Mouse (Mus musculus) kidney, postnatal 0 days (tissue): ENCODE measurements around the gene Stk11. TPM values are rescaled to one million over a fixed set of nuclear protein-coding genes. Genes with fewer than 3 reads are reported as not detected.

ENCODE experiments used
- ATAC-seq: fragments of 200-750 bp; cut with Nextera tagmentation; replicated peaks from 2 replicates; pipeline ENCODE4 v1.8.0; 2017; ENCODE audit warnings: low read depth, moderate number of reproducible peaks, moderate TSS enrichment, moderate library complexity; ENCODE audit not compliant: low FRiP score
- DNase-seq: peaks from one replicate; pipeline ENCODE4 v3.0.0-alpha.2; 2016; ENCODE audit warnings: low spot score
- H3K27ac ChIP-seq: fragments of 300-500 bp; sonication (generic); 2 replicates; pipeline ENCODE4 v1.5.1; 2014; ENCODE audit warnings: mild to moderate bottlenecking
- H3K27me3 ChIP-seq: fragments of 300-500 bp; sonication (generic); 2 replicates; pipeline ENCODE4 v1.6.1; 2014; ENCODE audit warnings: low read length, mixed read lengths; ENCODE audit not compliant: insufficient read depth
- H3K36me3 ChIP-seq: fragments of 300-500 bp; sonication (generic); 2 replicates; pipeline ENCODE4 v1.6.1; 2014; ENCODE audit warnings: low read length, mixed read lengths; ENCODE audit not compliant: insufficient read depth
- H3K4me1 ChIP-seq: fragments of 300-500 bp; sonication (generic); replicated peaks from 2 replicates; pipeline ENCODE4 v1.6.1; 2014; ENCODE audit warnings: antibody characterized with exemption, low read length, mixed read lengths; ENCODE audit not compliant: insufficient read depth
- H3K4me2 ChIP-seq: fragments of 300-500 bp; sonication (generic); 2 replicates; pipeline ENCODE4 v1.6.1; 2014; ENCODE audit warnings: mild to moderate bottlenecking, low read length, moderate library complexity, mixed read lengths
- H3K4me3 ChIP-seq: fragments of 300-500 bp; sonication (generic); replicated peaks from 2 replicates; pipeline ENCODE4 v1.5.1; 2014; ENCODE audit warnings: low read depth, low read length
- H3K9ac ChIP-seq: fragments of 300-500 bp; sonication (generic); 2 replicates; pipeline ENCODE4 v1.6.1; 2014; ENCODE audit warnings: low read depth, low read length
- H3K9me3 ChIP-seq: fragments of 300-500 bp; sonication (generic); replicated peaks from 2 replicates; pipeline ENCODE4 v1.6.1; 2016; ENCODE audit warnings: low read length, inconsistent platforms, mixed read lengths
- CTCF ChIP-seq: IDR thresholded peaks from 2 replicates; pipeline ENCODE4 v1.5.1; 2016; ENCODE audit warnings: antibody characterized with exemption, low read depth, mild to moderate bottlenecking, moderate library complexity
- WGBS: fragments of 180-500 bp; shearing (Covaris S2); extraction: QIAGEN DNeasy Blood & Tissue Kit; methylation state at CpG from one replicate; pipeline ENCODE4 v1.1.7; 2014; 5-methylcytosine and 5-hydroxymethylcytosine counted together
- polyA plus RNA-seq: library from polyadenylated mRNA; unstranded; fragments of >200 nt; fragmentation: Nextera tagmentation; extraction: Ambion mirVana; gene quantifications from 2 replicates; pipeline ENCODE4 v1.2.1, GENCODE M21; 2015

Gene Stk11
- polyA plus RNA-seq, 1 experiment from 2014 or later = 14.2 TPM

DNA sequence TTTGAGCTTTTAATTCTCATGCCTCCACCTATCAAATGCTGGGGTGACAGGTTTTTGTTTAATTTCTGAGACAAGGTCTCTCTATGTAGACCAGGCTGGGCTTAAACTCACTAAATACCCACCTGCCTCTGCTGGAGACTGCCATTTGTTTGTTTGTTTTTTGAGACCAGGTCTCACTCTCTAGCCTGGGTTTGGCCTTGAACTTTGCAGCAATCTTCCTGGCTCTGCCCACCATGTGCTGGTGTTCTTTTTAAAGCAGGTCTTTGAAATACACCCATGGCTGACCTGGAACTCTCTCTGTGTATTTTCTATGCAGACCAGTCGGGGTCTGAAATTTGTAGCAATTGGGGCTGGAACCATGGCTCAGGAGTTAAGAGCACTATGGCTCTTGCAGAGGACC, 20.0 kb downstream of the Stk11 start:
- Histone ChIP-seq H3K4me2 (no peak overlapping the region), H3K4me1 (peaks cover 30% of the 10 kb centered on the region; the same call in 1 of the 2 replicates), H3K9me3 (no peaks in the 10 kb centered on the region), H3K27me3 (no peaks in the 10 kb centered on the region), H3K27ac (no peak overlapping the region), H3K4me3 (no peak overlapping the region), H3K9ac (no peak overlapping the region), H3K36me3 (no peaks in the 10 kb centered on the region)
- no peak for TF ChIP-seq CTCF
- ATAC-seq (no peak), DNase-seq (no peak)
- 93% methylated on average over 1 of the region's 1 CpGs for WGBS

DNA sequence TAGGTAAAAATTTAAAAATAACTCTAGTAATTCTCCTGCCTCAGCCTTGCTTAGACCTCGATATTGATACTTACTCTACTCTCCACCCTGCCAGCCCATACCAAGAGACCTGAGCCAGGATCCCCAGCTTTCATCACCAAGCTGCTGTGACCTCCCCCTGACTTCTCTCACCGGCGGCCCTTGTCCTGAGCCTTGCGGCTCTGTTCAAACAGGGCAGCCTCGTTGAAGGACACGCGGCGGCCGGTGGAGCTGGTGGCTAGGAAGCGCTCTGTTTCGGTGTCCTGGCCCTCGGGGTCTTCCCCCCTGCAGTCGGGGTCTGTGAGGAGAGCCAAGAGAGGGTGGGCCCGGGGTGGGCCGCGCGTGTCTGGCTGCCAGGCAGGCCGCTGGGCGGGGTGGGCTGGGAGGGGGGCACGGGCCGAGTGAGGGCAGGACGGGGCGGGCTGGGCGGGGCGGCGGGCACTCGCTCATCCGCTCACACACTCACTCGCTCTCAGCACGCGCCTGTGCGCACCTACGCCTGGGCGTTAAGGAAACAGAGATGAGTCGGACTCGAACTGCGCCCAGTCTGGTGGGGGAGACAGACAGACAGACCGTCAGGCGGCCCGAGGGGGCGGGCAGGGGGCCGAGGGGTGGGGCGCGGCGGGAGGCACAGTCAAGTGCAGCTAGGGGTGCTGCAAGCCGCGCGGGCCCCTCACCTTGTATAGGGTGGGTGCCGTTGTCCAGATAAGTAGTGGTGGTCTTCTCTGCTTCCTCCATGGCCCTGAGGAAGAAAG, 20.8 kb downstream of the Stk11 start:
- no peak overlapping the region for H3K27ac ChIP-seq
- H3K27me3 ChIP-seq = no peaks in the 10 kb centered on the region
- ATAC-seq (no peak), DNase-seq (no peak)
- peak overlapping the region; percentile 98 for H3K4me2 ChIP-seq
- no peaks in the 10 kb centered on the region for H3K9me3 ChIP-seq
- TF ChIP-seq CTCF = no peak
- no peak overlapping the region for H3K9ac ChIP-seq
- peak overlapping the region; percentile 69; the same call in 1 of the 2 replicates for H3K4me3 ChIP-seq
- WGBS = 24% methylated on average over 40 of the region's 49 CpGs
- H3K4me1 ChIP-seq = peaks cover 23% of the 10 kb centered on the region; the same call in 1 of the 2 replicates
- H3K36me3 ChIP-seq = no peaks in the 10 kb centered on the region

DNA sequence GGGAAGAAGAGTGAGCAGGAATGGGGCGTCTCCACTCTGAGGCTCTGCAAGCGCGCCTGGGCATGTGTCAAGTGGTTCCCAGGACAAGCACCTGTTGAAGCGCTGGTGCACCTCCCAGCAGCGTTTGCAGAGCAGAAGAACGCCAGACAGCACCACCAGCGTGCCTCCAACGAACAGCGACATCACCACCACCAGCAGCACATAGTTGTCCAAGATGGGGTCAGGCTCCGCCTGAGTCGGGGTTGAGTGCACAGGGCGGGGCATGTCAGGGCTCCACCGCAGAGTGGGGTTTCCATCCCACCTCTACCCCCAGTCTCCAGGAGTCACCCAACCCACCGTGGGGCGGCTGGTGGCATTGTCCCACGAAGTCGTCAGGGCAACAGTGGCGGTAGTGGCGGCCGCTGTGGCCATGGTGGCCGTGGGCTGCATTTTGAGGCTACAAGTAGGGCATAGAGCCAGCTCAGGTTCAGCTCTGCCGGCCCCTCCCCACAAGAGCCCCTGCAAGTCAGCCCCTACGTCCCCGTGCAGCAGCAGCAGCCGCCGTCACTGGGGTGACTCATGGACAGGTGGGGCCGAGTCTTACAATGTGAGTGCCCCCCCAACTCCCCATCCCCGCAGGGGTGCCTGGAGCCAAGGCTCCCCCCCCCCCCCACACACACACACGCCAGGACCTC, 21.5 kb downstream of the Stk11 start:
- peak overlapping the region; percentile 98 for H3K4me2 ChIP-seq
- no peaks in the 10 kb centered on the region for H3K9me3 ChIP-seq
- H3K4me3 ChIP-seq = peak overlapping the region; percentile 69
- DNase-seq (no peak), ATAC-seq (0 out of 2 replicates have a peak, but pooled peaks have one; percentile 15)
- no peaks in the 10 kb centered on the region for H3K27me3 ChIP-seq
- no peaks in the 10 kb centered on the region for H3K36me3 ChIP-seq
- no peak for TF ChIP-seq CTCF
- 5% methylated on average over 28 of the region's 29 CpGs for WGBS
- peaks cover 23% of the 10 kb centered on the region; the same call in 1 of the 2 replicates for H3K4me1 ChIP-seq
- H3K9ac ChIP-seq = peak overlapping the region; percentile 23; the same call in 1 of the 2 replicates
- 0 out of 2 replicates have a peak overlapping the region, but pooled peaks have one; percentile 25 for H3K27ac ChIP-seq

DNA sequence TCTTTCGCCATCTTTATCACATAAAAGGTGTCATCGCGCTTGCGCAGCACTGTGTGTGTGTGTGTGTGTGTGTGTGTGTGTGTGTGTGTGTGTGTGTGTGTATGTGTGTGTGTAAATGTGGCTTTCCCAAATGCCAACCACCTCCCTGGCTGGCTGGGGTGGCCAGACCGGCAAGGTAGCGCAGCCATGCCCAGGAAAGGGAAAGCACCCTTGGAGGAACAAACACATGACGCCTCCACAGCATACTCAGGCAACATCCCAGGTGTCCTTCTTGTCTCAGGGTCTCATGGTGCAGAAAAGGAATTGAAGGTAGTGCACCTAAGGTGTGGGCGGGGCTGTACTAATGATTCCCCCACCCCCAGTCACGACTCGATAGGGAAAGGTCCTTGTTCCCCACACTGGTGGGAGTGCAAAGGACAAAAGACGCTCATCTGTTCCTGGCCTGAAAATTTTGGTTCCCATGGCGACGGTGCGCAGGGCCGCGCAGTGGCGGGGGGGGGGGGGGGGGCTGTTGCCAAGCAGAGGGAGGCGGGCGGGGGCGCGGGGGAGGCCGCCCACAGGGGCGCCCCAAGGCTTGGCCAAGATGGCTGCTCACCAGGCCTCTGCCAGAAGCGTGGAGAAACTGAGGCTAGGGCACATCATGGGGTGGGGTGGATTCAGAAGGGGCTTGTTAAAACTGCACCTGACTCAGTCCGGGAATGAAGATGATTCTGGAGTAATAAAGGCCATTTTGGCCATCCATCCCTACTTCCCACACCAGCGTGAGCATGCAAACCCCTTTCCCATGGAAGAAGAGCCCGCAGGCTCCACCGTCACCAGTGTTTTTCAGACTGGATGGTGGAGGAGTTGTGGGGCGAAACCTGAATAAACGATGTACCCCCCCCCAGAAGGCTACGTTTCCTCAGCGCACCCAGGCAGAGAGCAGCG, 22.3 kb downstream of the Stk11 start:
- Histone ChIP-seq H3K4me2 (peak overlapping the region; percentile 98), H3K27me3 (no peaks in the 10 kb centered on the region), H3K9me3 (no peaks in the 10 kb centered on the region), H3K4me3 (peak overlapping the region; percentile 69), H3K27ac (peak overlapping the region; percentile 69), H3K9ac (peak overlapping the region; percentile 78), H3K36me3 (no peaks in the 10 kb centered on the region), H3K4me1 (peaks cover 25% of the 10 kb centered on the region)
- 7% methylated on average over 27 of the region's 33 CpGs for WGBS
- ATAC-seq (no peak), DNase-seq (no peak)
- TF ChIP-seq CTCF = no peak

DNA sequence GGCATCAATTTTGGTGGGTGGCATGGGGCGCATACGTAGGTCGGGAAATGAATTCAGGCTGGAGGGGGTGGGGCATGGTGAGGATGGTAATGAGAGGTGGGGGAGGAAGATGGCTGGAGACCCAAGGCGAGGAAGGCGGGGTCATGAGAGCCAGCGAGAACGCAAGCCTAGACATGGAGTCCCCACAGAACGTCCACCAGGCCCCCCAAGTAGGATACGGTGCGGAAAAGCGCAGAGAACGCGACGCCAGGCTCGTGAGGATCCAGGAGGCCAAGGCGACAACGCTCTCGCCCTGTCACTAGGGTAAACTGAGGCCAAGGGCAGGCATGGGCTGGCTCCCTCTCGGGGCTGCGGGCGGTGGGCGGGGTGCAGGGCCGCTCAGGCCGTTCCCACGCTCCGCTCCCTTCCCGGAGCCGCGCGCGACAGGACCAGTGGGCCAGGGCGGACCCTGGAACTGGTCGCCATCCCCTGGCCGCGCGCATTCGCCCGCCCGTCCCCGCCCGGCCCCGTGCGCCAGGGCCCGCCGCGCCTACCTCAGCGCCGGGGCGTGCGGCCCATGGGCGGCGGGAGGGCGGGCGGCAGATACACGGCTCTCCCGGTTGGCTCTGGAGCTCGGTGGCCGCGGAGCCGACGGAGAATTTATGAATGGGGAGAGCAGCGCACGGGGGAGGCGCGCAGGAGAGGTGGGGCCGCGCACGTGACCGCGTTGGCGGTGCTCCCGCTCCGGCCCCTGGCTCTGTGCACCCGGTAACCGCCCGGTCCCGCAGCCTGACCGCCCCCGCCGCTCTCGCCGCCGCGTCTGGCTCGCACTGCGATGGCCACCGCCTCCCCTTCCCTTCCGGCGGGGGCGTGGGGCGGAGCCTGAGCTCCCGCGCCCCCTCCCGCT, 23.2 kb downstream of the Stk11 start, which contains the start of gene Atp5d:
Atp5d (plus strand) TSS at position 80 of the 886 bp plus-strand sequence.
- under 1% methylated on average over 73 of the region's 94 CpGs for WGBS

More for the DNA sequence above, 23.2 kb downstream of the Stk11 start, which contains the start of gene Atp5d:
- H3K4me1 ChIP-seq = peaks cover 26% of the 10 kb centered on the region
- H3K9ac ChIP-seq = peak within 1 kb of the TSS; percentile 78
- TF ChIP-seq CTCF = no peak
- no peaks in the 10 kb centered on the region for H3K9me3 ChIP-seq
- H3K36me3 ChIP-seq = peaks cover 3% of the 10 kb centered on the region; the same call in 1 of the 2 replicates
- ATAC-seq (no peak), DNase-seq (no peak)
- peak within 1 kb of the TSS; percentile 98 for H3K4me2 ChIP-seq
- peak within 1 kb of the TSS; percentile 69 for H3K4me3 ChIP-seq
- H3K27me3 ChIP-seq = no peaks in the 10 kb centered on the region
- H3K27ac ChIP-seq = peak within 1 kb of the TSS; percentile 69
